Mouse (Mus musculus): ENCODE measurements at regions not wholly inside any gene's neighbourhood (a gene's known extent, or its start where the extent isn't known, plus 50 kb on each side); places are given as distances from the start of the nearest gene placed in this dataset.

DNA sequence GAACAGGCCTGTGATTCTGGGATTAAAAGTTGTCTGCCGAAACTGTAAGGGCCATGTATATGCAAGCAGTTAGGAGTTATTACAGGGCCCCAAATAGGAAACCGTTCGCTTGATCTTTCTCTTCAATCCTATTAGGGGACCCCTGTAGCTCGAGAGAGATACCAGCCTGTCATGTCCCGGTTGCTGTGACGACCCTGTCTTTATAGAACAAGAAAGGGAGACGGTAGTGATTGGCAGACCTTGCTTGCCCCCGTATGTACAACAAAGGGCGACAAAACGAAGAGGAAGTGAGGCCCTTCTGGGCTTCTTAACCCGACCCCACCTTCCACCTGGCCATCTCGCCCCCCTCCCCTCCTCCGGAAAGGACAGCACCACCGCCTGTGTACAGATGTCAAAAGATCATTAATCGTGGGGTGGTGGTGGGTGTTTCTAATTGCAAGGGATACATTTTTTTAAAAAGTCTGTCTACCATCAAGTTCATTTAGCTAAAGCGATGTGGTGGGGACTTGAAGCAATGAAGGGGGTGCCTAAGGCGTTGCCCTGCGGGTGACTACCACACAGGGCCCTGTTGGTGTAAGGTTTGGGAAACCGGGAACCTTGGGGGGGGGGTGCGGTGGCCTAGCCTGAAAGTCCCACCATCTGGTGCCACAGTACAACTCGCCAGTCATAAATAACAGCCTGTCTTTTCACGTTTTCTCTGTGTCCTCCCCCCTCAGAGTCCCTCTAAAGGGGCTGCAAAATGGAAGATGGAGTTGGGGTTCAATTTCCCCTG lies 155.1 kb downstream of the Insig2 start:
- TF ChIP-seq CTCF (IDR thresholded peaks at IDR 0.05; ENCODE audit: extremely low read depth, insufficient read length, insufficient replicate concordance, low read depth, low read length) (no peak), POLR2A (IDR thresholded peaks at IDR 0.05; ENCODE audit: low read depth, low read length) (no peak)

All from small intestine, adult 2 months (tissue).